Mouse (Mus musculus): Measurements from ENCODE around the gene Thsd1. TPM values are rescaled to one million over a fixed set of nuclear protein-coding genes. Genes with fewer than 3 reads are reported as not detected.

Gene Thsd1
- polyA plus RNA-seq (2016; fragmentation: Nextera tagmentation; extraction: Ambion mirVana), result 10.6 and 11.5 TPM in 2 replicates

GRCm38 (mm10) chr8:22227061-22227877 is at the start of gene Thsd1:
Gene Thsd1, plus strand, starts transcription at chr8:22227313.
- H3K4me1 ChIP-seq, result no peaks in the 10 kb centered on the region
- H3K4me2 ChIP-seq (replicated peaks), result peak within 1 kb of the TSS; percentile 95
- H3K4me3 ChIP-seq, result peak within 1 kb of the TSS; percentile 55
- peaks cover 9% of the 10 kb centered on the region for H3K36me3 ChIP-seq
- peak within 1 kb of the TSS; percentile 56 for H3K9ac ChIP-seq
- peak; percentile 68 for ATAC-seq (ENCODE audit: insufficient number of reproducible peaks, insufficient read depth, low FRiP score, low TSS enrichment)
- H3K9me3 ChIP-seq, result no peaks in the 10 kb centered on the region
- H3K27me3 ChIP-seq, result peaks cover 14% of the 10 kb centered on the region
- WGBS, result 1% methylated on average over 39 of the region's 39 CpGs
- no peak within 1 kb of the TSS for H3K27ac ChIP-seq

GRCm38 (mm10) chr8:22184884-22185283 is 42.2 kb upstream of the Thsd1 start:
- peak overlapping the region; percentile 87; the same call in 1 of the 2 replicates for H3K27ac ChIP-seq
- H3K27me3 ChIP-seq, result no peaks in the 10 kb centered on the region
- H3K9me3 ChIP-seq, result no peaks in the 10 kb centered on the region
- peak overlapping the region; percentile 58 for H3K4me2 ChIP-seq (replicated peaks)
- H3K36me3 ChIP-seq, result no peaks in the 10 kb centered on the region
- H3K9ac ChIP-seq, result peak overlapping the region; percentile 66
- 0% methylated on average over 3 of the region's 3 CpGs for WGBS
- peaks cover 10% of the 10 kb centered on the region; the same call in 1 of the 2 replicates for H3K4me1 ChIP-seq
- ATAC-seq (ENCODE audit: insufficient number of reproducible peaks, insufficient read depth, low FRiP score, low TSS enrichment), result peak; percentile 35; the same call in 1 of the 2 replicates
- H3K4me3 ChIP-seq, result peak overlapping the region; percentile 81

GRCm38 (mm10) chr8:22185431-22186397 is 41.4 kb upstream of the Thsd1 start, which contains the start of gene Ckap2:
Gene Ckap2, minus strand, starts transcription at chr8:22185819.
- WGBS, result 3% methylated on average over 63 of the region's 63 CpGs
- Histone ChIP-seq H3K36me3 (no peaks in the 10 kb centered on the region), H3K9me3 (no peaks in the 10 kb centered on the region), H3K27ac (peak within 1 kb of the TSS; percentile 87), H3K4me1 (peaks cover 10% of the 10 kb centered on the region; the same call in 1 of the 2 replicates), H3K9ac (peak within 1 kb of the TSS; percentile 66), H3K4me3 (peak within 1 kb of the TSS; percentile 81), H3K4me2 (replicated peaks) (peak within 1 kb of the TSS; percentile 58), H3K27me3 (no peaks in the 10 kb centered on the region)
- peak; percentile 92 for ATAC-seq (ENCODE audit: insufficient number of reproducible peaks, insufficient read depth, low FRiP score, low TSS enrichment)

GRCm38 (mm10) chr8:22192660-22193431 is 34.3 kb upstream of the Thsd1 start, which contains the start of gene Vps36:
Gene Vps36, plus strand, starts transcription at chr8:22192809.
- Histone ChIP-seq H3K27me3 (no peaks in the 10 kb centered on the region), H3K4me1 (peaks cover 7% of the 10 kb centered on the region; the same call in 1 of the 2 replicates), H3K4me2 (replicated peaks) (peak within 1 kb of the TSS; percentile 59), H3K9me3 (no peaks in the 10 kb centered on the region), H3K9ac (peak within 1 kb of the TSS; percentile 92), H3K27ac (peak within 1 kb of the TSS; percentile 98), H3K36me3 (no peaks in the 10 kb centered on the region; the same call in 1 of the 2 replicates), H3K4me3 (peak within 1 kb of the TSS; percentile 85)
- under 1% methylated on average over 64 of the region's 73 CpGs for WGBS
- peak; percentile 93 for ATAC-seq (ENCODE audit: insufficient number of reproducible peaks, insufficient read depth, low FRiP score, low TSS enrichment)

GRCm38 (mm10) chr8:22193432-22194010 is 33.6 kb upstream of the Thsd1 start:
- H3K27me3 ChIP-seq, result no peaks in the 10 kb centered on the region
- no peaks in the 10 kb centered on the region for H3K9me3 ChIP-seq
- H3K9ac ChIP-seq, result peak overlapping the region; percentile 92
- H3K27ac ChIP-seq, result peak overlapping the region; percentile 98
- peaks cover 7% of the 10 kb centered on the region; the same call in 1 of the 2 replicates for H3K4me1 ChIP-seq
- peak overlapping the region; percentile 85 for H3K4me3 ChIP-seq
- no peak for ATAC-seq (ENCODE audit: insufficient number of reproducible peaks, insufficient read depth, low FRiP score, low TSS enrichment)
- H3K36me3 ChIP-seq, result no peaks in the 10 kb centered on the region; the same call in 1 of the 2 replicates
- peak overlapping the region; percentile 59 for H3K4me2 ChIP-seq (replicated peaks)
- 15% methylated on average over 12 of the region's 12 CpGs for WGBS

- peaks cover 33% of the 10 kb centered on the region for H3K36me3 ChIP-seq
- no peaks in the 10 kb centered on the region for H3K9me3 ChIP-seq
- no peak overlapping the region for H3K9ac ChIP-seq
- ATAC-seq (ENCODE audit: insufficient number of reproducible peaks, insufficient read depth, low FRiP score, low TSS enrichment), result no peak
- WGBS, result 88% methylated on average over 6 of the region's 6 CpGs
- H3K4me2 ChIP-seq (replicated peaks), result no peak overlapping the region
- H3K4me1 ChIP-seq, result peaks cover 7% of the 10 kb centered on the region; the same call in 1 of the 2 replicates
- no peak overlapping the region for H3K27ac ChIP-seq
- no peaks in the 10 kb centered on the region for H3K27me3 ChIP-seq
- no peak overlapping the region for H3K4me3 ChIP-seq
Measured at GRCm38 (mm10) chr8:22197914-22198313, 29.2 kb upstream of the Thsd1 start.

GRCm38 (mm10) chr8:22199481-22199880 is 27.6 kb upstream of the Thsd1 start:
- ATAC-seq (ENCODE audit: insufficient number of reproducible peaks, insufficient read depth, low FRiP score, low TSS enrichment), result no peak
- Histone ChIP-seq H3K4me3 (no peak overlapping the region), H3K9ac (no peak overlapping the region)

GRCm38 (mm10) chr8:22207535-22207934 is 19.6 kb upstream of the Thsd1 start:
- ATAC-seq (ENCODE audit: insufficient number of reproducible peaks, insufficient read depth, low FRiP score, low TSS enrichment), result no peak
- H3K36me3 ChIP-seq, result peaks cover 35% of the 10 kb centered on the region
- WGBS, result 86% methylated on average over 4 of the region's 4 CpGs

More at GRCm38 (mm10) chr8:22199481-22199880, 27.6 kb upstream of the Thsd1 start:
- H3K27me3 ChIP-seq, result no peaks in the 10 kb centered on the region
- peaks cover 33% of the 10 kb centered on the region for H3K36me3 ChIP-seq
- 94% methylated on average over 8 of the region's 8 CpGs for WGBS
- H3K9me3 ChIP-seq, result no peaks in the 10 kb centered on the region
- peaks cover 1% of the 10 kb centered on the region; the same call in 1 of the 2 replicates for H3K4me1 ChIP-seq
- no peak overlapping the region for H3K4me2 ChIP-seq (replicated peaks)
- H3K27ac ChIP-seq, result no peak overlapping the region

GRCm38 (mm10) chr8:22209012-22209411 is 18.1 kb upstream of the Thsd1 start:
- whole genome bisulfite sequencing, result 65% methylated on average over 5 of the region's 5 CpGs
- no peak for ATAC-seq (ENCODE audit: insufficient number of reproducible peaks, insufficient read depth, low FRiP score, low TSS enrichment)
- peaks cover 40% of the 10 kb centered on the region for H3K36me3 ChIP-seq
- no peaks in the 10 kb centered on the region for H3K27me3 ChIP-seq
- no peak overlapping the region for H3K4me3 ChIP-seq
- no peaks in the 10 kb centered on the region for H3K9me3 ChIP-seq
- H3K9ac ChIP-seq, result no peak overlapping the region
- no peaks in the 10 kb centered on the region for H3K4me1 ChIP-seq
- no peak overlapping the region for H3K27ac ChIP-seq
- no peak overlapping the region for H3K4me2 ChIP-seq (replicated peaks)

More at GRCm38 (mm10) chr8:22207535-22207934, 19.6 kb upstream of the Thsd1 start:
- H3K4me3 ChIP-seq, result no peak overlapping the region
- H3K9me3 ChIP-seq, result no peaks in the 10 kb centered on the region
- H3K4me1 ChIP-seq, result no peaks in the 10 kb centered on the region
- H3K4me2 ChIP-seq (replicated peaks), result no peak overlapping the region
- H3K27ac ChIP-seq, result no peak overlapping the region
- H3K9ac ChIP-seq, result no peak overlapping the region
- no peaks in the 10 kb centered on the region for H3K27me3 ChIP-seq

GRCm38 (mm10) chr8:22214826-22215225 is 12.3 kb upstream of the Thsd1 start:
- Histone ChIP-seq H3K4me1 (no peaks in the 10 kb centered on the region), H3K9me3 (no peaks in the 10 kb centered on the region), H3K36me3 (peaks cover 64% of the 10 kb centered on the region), H3K4me3 (no peak overlapping the region), H3K27me3 (no peaks in the 10 kb centered on the region), H3K9ac (no peak overlapping the region), H3K27ac (no peak overlapping the region), H3K4me2 (replicated peaks) (no peak overlapping the region)
- 93% methylated on average over 10 of the region's 10 CpGs for WGBS
- ATAC-seq (ENCODE audit: insufficient number of reproducible peaks, insufficient read depth, low FRiP score, low TSS enrichment), result no peak
